Mouse (Mus musculus) ZHBTc4 (cell line): Measurements from ENCODE around the gene Tnfrsf1a.

Experiments
- DNase-seq: peaks from one replicate; pipeline ENCODE4 v3.0.0-alpha.2; 2011; ENCODE audit warnings: low read depth, low spot score

Tnfrsf1a gene

GRCm38 (mm10) chr6:125385066-125385974 is 36.2 kb downstream of the Tnfrsf1a start:
- DNase-seq: peak; percentile 67

GRCm38 (mm10) chr6:125386080-125386479 is 36.9 kb downstream of the Tnfrsf1a start:
- DNase-seq: no peak

GRCm38 (mm10) chr6:125389853-125390252 is 40.7 kb downstream of the Tnfrsf1a start:
- no peak for DNase-seq

GRCm38 (mm10) chr6:125405461-125406382 is 56.6 kb downstream of the Tnfrsf1a start:
- DNase-seq: no peak

GRCm38 (mm10) chr6:125407224-125407623 is 58.1 kb downstream of the Tnfrsf1a start:
- DNase-seq: peak; percentile 63

GRCm38 (mm10) chr6:125407657-125408056 is 58.5 kb downstream of the Tnfrsf1a start:
- DNase-seq: no peak

GRCm38 (mm10) chr6:125410551-125410950 is 61.4 kb downstream of the Tnfrsf1a start:
- DNase-seq: peak; percentile 49

GRCm38 (mm10) chr6:125410995-125411547 is 61.9 kb downstream of the Tnfrsf1a start:
- DNase-seq: peak; percentile 96

GRCm38 (mm10) chr6:125411661-125412060 is 62.5 kb downstream of the Tnfrsf1a start:
- peak; percentile 75 for DNase-seq
